Mouse (Mus musculus): ENCODE measurements around the gene Leo1.

Gene Leo1

GRCm38 (mm10) chr9:75424358-75425150 lies 16.8 kb upstream of the Leo1 start:
- in situ Hi-C loops (cut with MboI; ENCODE audit: low sequenced_read_pairs), result loop anchor here (25.0 kb wide), 1 partner anchor 387 kb away; the partner anchor contains the start of gene Arpp19

- in situ Hi-C loops (cut with MboI; ENCODE audit: low sequenced_read_pairs), result loop anchor here (25.0 kb wide), 1 partner anchor 389 kb away; the partner anchor contains the start of gene Arpp19
Measured at GRCm38 (mm10) chr9:75425796-75426391, 15.4 kb upstream of the Leo1 start.

- in situ Hi-C loops (cut with MboI; ENCODE audit: low sequenced_read_pairs), result loop anchor here (25.0 kb wide), 1 partner anchor 390 kb away; the partner anchor contains the start of gene Arpp19
Measured at GRCm38 (mm10) chr9:75427366-75428273, 13.7 kb upstream of the Leo1 start.

GRCm38 (mm10) chr9:75428274-75428600 lies 13.1 kb upstream of the Leo1 start:
- in situ Hi-C loops (cut with MboI; ENCODE audit: low sequenced_read_pairs), result loop anchor here (25.0 kb wide), 1 partner anchor 391 kb away; the partner anchor contains the start of gene Arpp19

- in situ Hi-C loops (cut with MboI; ENCODE audit: low sequenced_read_pairs), result loop anchor here (25.0 kb wide), 1 partner anchor 392 kb away; the partner anchor contains the start of gene Arpp19
Measured at GRCm38 (mm10) chr9:75429040-75429439, 12.3 kb upstream of the Leo1 start.

GRCm38 (mm10) chr9:75429657-75430056 lies 11.7 kb upstream of the Leo1 start:
- in situ Hi-C loops (cut with MboI; ENCODE audit: low sequenced_read_pairs), result loop anchor here (25.0 kb wide), 1 partner anchor 392 kb away; the partner anchor contains the start of gene Arpp19

- in situ Hi-C loops (cut with MboI; ENCODE audit: low sequenced_read_pairs), result loop anchor here (25.0 kb wide), 1 partner anchor 394 kb away; the partner anchor contains the start of gene Arpp19
Measured at GRCm38 (mm10) chr9:75430822-75431621, 10.3 kb upstream of the Leo1 start.

GRCm38 (mm10) chr9:75432694-75433093 lies 8.6 kb upstream of the Leo1 start:
- in situ Hi-C loops (cut with MboI; ENCODE audit: low sequenced_read_pairs), result loop anchor here (25.0 kb wide), 1 partner anchor 395 kb away; the partner anchor contains the start of gene Arpp19

GRCm38 (mm10) chr9:75434172-75434793 lies 7.0 kb upstream of the Leo1 start:
- in situ Hi-C loops (cut with MboI; ENCODE audit: low sequenced_read_pairs), result loop anchor here (25.0 kb wide), 1 partner anchor 397 kb away; the partner anchor contains the start of gene Arpp19

GRCm38 (mm10) chr9:75434872-75435271 lies 6.5 kb upstream of the Leo1 start:
- in situ Hi-C loops (cut with MboI; ENCODE audit: low sequenced_read_pairs), result loop anchor here (25.0 kb wide), 1 partner anchor 398 kb away; the partner anchor contains the start of gene Arpp19

GRCm38 (mm10) chr9:75435291-75435690 lies 6.0 kb upstream of the Leo1 start:
- in situ Hi-C loops (cut with MboI; ENCODE audit: low sequenced_read_pairs), result loop anchor here (25.0 kb wide), 1 partner anchor 398 kb away; the partner anchor contains the start of gene Arpp19

- in situ Hi-C loops (cut with MboI; ENCODE audit: low sequenced_read_pairs), result loop anchor here (25.0 kb wide), 1 partner anchor 399 kb away; the partner anchor contains the start of gene Arpp19
Measured at GRCm38 (mm10) chr9:75435918-75436317, 5.4 kb upstream of the Leo1 start.

GRCm38 (mm10) chr9:75437653-75438385 lies 3.5 kb upstream of the Leo1 start:
- in situ Hi-C loops (cut with MboI; ENCODE audit: low sequenced_read_pairs), result loop anchor here (25.0 kb wide), 1 partner anchor 401 kb away; the partner anchor contains the start of gene Arpp19

GRCm38 (mm10) chr9:75441691-75442131 lies 387 bp downstream of the Leo1 start:
- in situ Hi-C loops (cut with MboI; ENCODE audit: low sequenced_read_pairs), result loop anchor here (25.0 kb wide), 1 partner anchor 404 kb away; the partner anchor contains the start of gene Arpp19

GRCm38 (mm10) chr9:75444981-75445380 lies 3.7 kb downstream of the Leo1 start:
- in situ Hi-C loops (cut with MboI; ENCODE audit: low sequenced_read_pairs), result loop anchor here (25.0 kb wide), 1 partner anchor 408 kb away; the partner anchor contains the start of gene Arpp19

GRCm38 (mm10) chr9:75446574-75446973 lies 5.2 kb downstream of the Leo1 start:
- in situ Hi-C loops (cut with MboI; ENCODE audit: low sequenced_read_pairs), result loop anchor here (25.0 kb wide), 1 partner anchor 409 kb away; the partner anchor contains the start of gene Arpp19

- in situ Hi-C loops (cut with MboI; ENCODE audit: low sequenced_read_pairs), result loop anchor here (25.0 kb wide), 1 partner anchor 411 kb away; the partner anchor contains the start of gene Arpp19
Measured at GRCm38 (mm10) chr9:75448021-75448420, 6.7 kb downstream of the Leo1 start.

- in situ Hi-C loops (cut with MboI; ENCODE audit: low sequenced_read_pairs), result no loop called here
Measured at GRCm38 (mm10) chr9:75453994-75454393, 12.7 kb downstream of the Leo1 start.

All from CH12F3 (cell line).